Mouse (Mus musculus) telencephalon, adult 2 months (tissue): ENCODE measurements around the gene Dppa5a.
A peak's percentile ranks its signal among the peaks of the same experiment; 100 is the strongest.
"Not testable (repeated sequence)": the region's sequence is repeated elsewhere in the genome, so short reads cannot be mapped to it uniquely, and the experiment has no call there.

Experiments
- DNase-seq: peaks from one replicate; pipeline ENCODE4 v3.0.0-alpha.2; 2011; ENCODE audit warnings: low read depth, low spot score

Dppa5a gene

GRCm38 (mm10) chr9:78367959-78368358 lies at the start of gene Dppa5a:
Dppa5a (minus strand) TSS chr9:78368177.
- not testable (repeated sequence) for DNase-seq

- DNase-seq, result no peak
Observed at GRCm38 (mm10) chr9:78401596-78401995, 33.6 kb upstream of the Dppa5a start.

GRCm38 (mm10) chr9:78400570-78400969 lies 32.6 kb upstream of the Dppa5a start:
- no peak for DNase-seq

GRCm38 (mm10) chr9:78396517-78396916 lies 28.5 kb upstream of the Dppa5a start:
- no peak for DNase-seq

- DNase-seq, result peak; percentile 6
Observed at GRCm38 (mm10) chr9:78395630-78396351, 27.8 kb upstream of the Dppa5a start, which contains the start of gene Ddx43. Ddx43 (plus strand) TSS chr9:78395777.

GRCm38 (mm10) chr9:78395244-78395629 lies 27.3 kb upstream of the Dppa5a start:
- no peak for DNase-seq

GRCm38 (mm10) chr9:78394602-78395001 lies 26.6 kb upstream of the Dppa5a start:
- DNase-seq, result peak; percentile 11

- DNase-seq, result no peak
Observed at GRCm38 (mm10) chr9:78393741-78394140, 25.8 kb upstream of the Dppa5a start.

GRCm38 (mm10) chr9:78389981-78390380 lies 22.0 kb upstream of the Dppa5a start:
- DNase-seq, result no peak

- DNase-seq, result no peak
Observed at GRCm38 (mm10) chr9:78386947-78387346, 19.0 kb upstream of the Dppa5a start.

- no peak for DNase-seq
Observed at GRCm38 (mm10) chr9:78385893-78386292, 17.9 kb upstream of the Dppa5a start.

GRCm38 (mm10) chr9:78378113-78378785 lies 10.3 kb upstream of the Dppa5a start, which contains the start of gene Ooep:
Ooep (minus strand) TSS chr9:78378725.
- DNase-seq, result no peak

GRCm38 (mm10) chr9:78377546-78377945 lies 9.6 kb upstream of the Dppa5a start:
- DNase-seq, result no peak

GRCm38 (mm10) chr9:78375486-78375885 lies 7.5 kb upstream of the Dppa5a start:
- no peak for DNase-seq

GRCm38 (mm10) chr9:78374885-78375389 lies 7.0 kb upstream of the Dppa5a start:
- no peak for DNase-seq

- no peak for DNase-seq
Observed at GRCm38 (mm10) chr9:78374397-78374796, 6.4 kb upstream of the Dppa5a start.

- no peak for DNase-seq
Observed at GRCm38 (mm10) chr9:78372827-78373504, 5.0 kb upstream of the Dppa5a start.

GRCm38 (mm10) chr9:78371441-78371840 lies 3.5 kb upstream of the Dppa5a start:
- no peak for DNase-seq

GRCm38 (mm10) chr9:78369786-78370185 lies 1.8 kb upstream of the Dppa5a start:
- no peak for DNase-seq

- no peak for DNase-seq
Observed at GRCm38 (mm10) chr9:78369349-78369748, 1.4 kb upstream of the Dppa5a start.

GRCm38 (mm10) chr9:78368671-78369293 lies 805 bp upstream of the Dppa5a start:
- no peak for DNase-seq
